Mouse (Mus musculus) MEL (cell line): ENCODE measurements around the gene Cldn10.

ENCODE experiments used
- CTCF ChIP-seq, 3 experiments: IDR thresholded peaks in 2 of 3; conservative IDR thresholded peaks in 1 of 3; 2 replicates each; pipeline ENCODE4 v1.5.1; 2011 to 2012; ENCODE audit warnings: low read length in 3 of 3, low read depth in 2 of 3, mild to moderate bottlenecking in 2 of 3, improper control_type of control experiment in 1 of 3, inconsistent platforms in 1 of 3, mixed read lengths in 1 of 3, moderate library complexity in 1 of 3; ENCODE audit not compliant: control insufficient read depth in 1 of 3, insufficient read depth in 1 of 3, poor library complexity in 1 of 3, severe bottlenecking in 1 of 3
- HCFC1 ChIP-seq: IDR thresholded peaks from 2 replicates; pipeline ENCODE4 v1.6.1; 2012; ENCODE audit warnings: low read depth, mild to moderate bottlenecking, inconsistent platforms, low read length, improper control_type of control experiment, moderate library complexity
- MAFK ChIP-seq: IDR thresholded peaks from 2 replicates; pipeline ENCODE4 v1.6.1; 2011; ENCODE audit warnings: low read depth, mild to moderate bottlenecking, low read length, improper control_type of control experiment, borderline replicate concordance
- MAX ChIP-seq: IDR thresholded peaks from 2 replicates; pipeline ENCODE4 v1.6.1; 2011; ENCODE audit warnings: low read length, improper control_type of control experiment
- POLR2A ChIP-seq, 2 experiments: IDR thresholded peaks; 2 replicates each; pipeline ENCODE4 v1.6.1; 2011 to 2012; ENCODE audit warnings: low read length in 2 of 2, mild to moderate bottlenecking in 2 of 2, control low read depth in 1 of 2, improper control_type of control experiment in 1 of 2, low read depth in 1 of 2, moderate library complexity in 1 of 2; ENCODE audit not compliant: control insufficient read depth in 1 of 2, insufficient read depth in 1 of 2, poor library complexity in 1 of 2
- SIN3A ChIP-seq: IDR thresholded peaks from 2 replicates; pipeline ENCODE4 v1.6.1; 2012; ENCODE audit warnings: low read length, improper control_type of control experiment, inconsistent platforms
- USF1 ChIP-seq: IDR thresholded peaks from 2 replicates; pipeline ENCODE4 v1.6.1; 2014; ENCODE audit warnings: low read depth, mild to moderate bottlenecking, inconsistent platforms, low read length, improper control_type of control experiment, moderate library complexity
- ZMIZ1 ChIP-seq: IDR thresholded peaks from 2 replicates; pipeline ENCODE4 v1.6.1; 2012; ENCODE audit warnings: low read depth, mild to moderate bottlenecking, inconsistent platforms, low read length, improper control_type of control experiment, moderate library complexity
- ZNF384 ChIP-seq: IDR thresholded peaks from 2 replicates; pipeline ENCODE4 v1.6.1; 2012; ENCODE audit warnings: low read depth, mild to moderate bottlenecking, inconsistent platforms, low read length, improper control_type of control experiment

DNA sequence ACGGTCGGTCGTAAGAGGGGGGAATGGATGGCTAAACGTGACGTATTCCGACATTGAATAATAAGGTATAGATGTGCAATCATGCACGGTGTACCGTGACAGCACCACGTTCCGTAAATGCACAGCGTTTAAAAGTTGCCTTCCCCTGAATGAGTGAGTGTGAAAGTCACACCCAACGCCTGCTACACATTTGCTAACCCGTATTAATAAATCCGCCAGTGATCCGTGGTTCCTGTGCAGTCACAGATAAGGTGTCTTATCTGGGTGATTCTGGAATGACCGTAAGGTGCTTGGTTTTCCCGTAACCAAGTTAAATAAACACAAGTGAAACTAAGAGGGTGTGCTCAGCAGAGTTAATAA, 19.4 kb upstream of the Cldn10 start:
- TF ChIP-seq POLR2A (IDR thresholded peaks at IDR 0.05; ENCODE audit: control insufficient read depth in 1 of 2, insufficient read depth in 1 of 2, low read depth in 1 of 2, low read length in 2 of 2, poor library complexity in 1 of 2) (no peak), CTCF (IDR thresholded peaks at IDR 0.05 in 2 of 3, conservative IDR thresholded peaks at IDR 0.05 in 1 of 3; ENCODE audit: control insufficient read depth in 1 of 3, insufficient read depth in 1 of 3, low read depth in 2 of 3, low read length in 3 of 3, poor library complexity in 1 of 3, severe bottlenecking in 1 of 3) (no peak), ZMIZ1 (no peak), USF1 (no peak), MAX (no peak), HCFC1 (no peak), ZNF384 (no peak), MAFK (no peak), SIN3A (no peak)
